ENCODE assay signal across 8 mouse cellular contexts in the genomic region with DNA sequence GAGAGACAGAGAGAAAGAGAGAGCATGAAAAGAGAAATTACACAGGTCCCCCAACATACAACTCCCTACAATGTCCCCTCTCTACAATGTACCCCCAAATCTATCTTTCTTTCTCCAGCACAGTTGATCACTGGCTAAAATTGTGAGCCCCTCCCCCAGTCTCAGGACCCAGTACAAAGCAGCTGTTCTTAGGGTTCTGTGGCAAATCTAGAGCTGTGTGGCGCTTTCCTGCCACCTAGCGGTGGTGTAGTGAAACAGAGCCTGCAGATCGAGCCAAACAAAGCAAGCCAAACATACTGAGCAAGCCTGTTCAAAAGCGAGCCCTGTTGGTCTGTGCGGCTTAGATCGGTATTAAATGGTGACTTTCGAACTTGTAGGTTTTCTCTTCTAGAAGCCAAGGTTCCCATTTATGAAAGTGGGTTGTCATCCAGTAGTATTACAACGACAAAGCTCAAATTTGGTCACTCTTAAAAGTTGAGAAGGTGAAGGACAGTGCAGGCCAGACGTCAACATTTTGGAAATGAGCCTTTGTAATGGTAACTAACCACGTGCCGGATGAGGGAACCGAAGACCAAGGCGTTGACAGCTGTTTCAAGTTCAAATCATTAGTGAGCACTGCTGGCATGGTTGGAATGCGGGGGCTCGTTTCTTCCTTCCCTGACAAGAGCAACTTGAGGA. TPM values are rescaled to one million over a fixed set of nuclear protein-coding genes. Genes with fewer than 3 reads are reported as not detected.
DNase-seq lines count a peak whose midpoint lies in the region; ATAC-seq and TF ChIP-seq lines count a peak whose summit lies in the region.

No protein-coding gene starts in this region.

- H3K36me3 ChIP-seq in C2C12 (ENCODE audit: control insufficient read depth, insufficient read depth): no peaks in the 10 kb centered on the region
- H3K36me3 ChIP-seq in embryonic facial prominence, embryonic 11.5 days (replicated peaks; ENCODE audit: control insufficient read depth, insufficient read depth, low read depth, low read length): no peaks in the 10 kb centered on the region
- no peaks in the 10 kb centered on the region for H3K36me3 ChIP-seq in kidney, embryonic 14.5 days (ENCODE audit: control insufficient read depth, insufficient read depth, low read length)
- no peaks in the 10 kb centered on the region for H3K36me3 ChIP-seq in limb, embryonic 13.5 days
- no peaks in the 10 kb centered on the region for H3K36me3 ChIP-seq in stomach, embryonic 14.5 days (ENCODE audit: control insufficient read depth, insufficient read depth, low read length)

- H3ac ChIP-seq in C2C12 (ENCODE audit: control insufficient read depth, insufficient read length, low read depth): no peak overlapping the region

- peaks cover under 1% of the 10 kb centered on the region for H3K27me3 ChIP-seq in C2C12 (ENCODE audit: control insufficient read depth, insufficient read depth, insufficient read length)
- no peaks in the 10 kb centered on the region for H3K27me3 ChIP-seq in embryonic facial prominence, embryonic 11.5 days (ENCODE audit: control insufficient read depth, insufficient read depth, low read length)
- no peaks in the 10 kb centered on the region for H3K27me3 ChIP-seq in kidney, embryonic 14.5 days (ENCODE audit: control insufficient read depth, insufficient read depth, low read length)
- no peaks in the 10 kb centered on the region for H3K27me3 ChIP-seq in limb, embryonic 13.5 days
- no peaks in the 10 kb centered on the region for H3K27me3 ChIP-seq in stomach, embryonic 14.5 days (ENCODE audit: control insufficient read depth, insufficient read depth, low read length)

- H3K4me2 ChIP-seq in embryonic facial prominence, embryonic 11.5 days (ENCODE audit: low read depth, low read length): no peak overlapping the region
- no peak overlapping the region for H3K4me2 ChIP-seq in kidney, embryonic 14.5 days (replicated peaks; ENCODE audit: low read depth, low read length)
- H3K4me2 ChIP-seq in limb, embryonic 13.5 days (replicated peaks): no peak overlapping the region
- H3K4me2 ChIP-seq in stomach, embryonic 14.5 days (replicated peaks; ENCODE audit: low read depth, low read length): no peak overlapping the region

- no peaks in the 10 kb centered on the region for H3K79me3 ChIP-seq in C2C12 (ENCODE audit: low read depth)

- H3K9me3 ChIP-seq in embryonic facial prominence, embryonic 11.5 days (replicated peaks; ENCODE audit: control insufficient read depth, low read length): no peaks in the 10 kb centered on the region
- peaks cover 9% of the 10 kb centered on the region for H3K9me3 ChIP-seq in kidney, embryonic 14.5 days (ENCODE audit: control insufficient read depth, low read length)
- H3K9me3 ChIP-seq in limb, embryonic 13.5 days: peaks cover 7% of the 10 kb centered on the region; the same call in 1 of the 2 replicates
- H3K9me3 ChIP-seq in stomach, embryonic 14.5 days (ENCODE audit: control insufficient read depth, low read depth, low read length): no peaks in the 10 kb centered on the region

- H3K9ac ChIP-seq in embryonic facial prominence, embryonic 11.5 days (replicated peaks; ENCODE audit: low read length): no peak overlapping the region
- no peak overlapping the region for H3K9ac ChIP-seq in kidney, embryonic 14.5 days (ENCODE audit: low read depth, low read length)
- H3K9ac ChIP-seq in limb, embryonic 13.5 days: no peak overlapping the region
- H3K9ac ChIP-seq in stomach, embryonic 14.5 days (replicated peaks; ENCODE audit: low read depth, low read length): no peak overlapping the region

- no peak overlapping the region for H3K27ac ChIP-seq in embryonic facial prominence, embryonic 11.5 days (replicated peaks; ENCODE audit: low read depth, low read length)
- H3K27ac ChIP-seq in kidney, embryonic 14.5 days (ENCODE audit: low read depth, low read length): no peak overlapping the region
- H3K27ac ChIP-seq in limb, embryonic 13.5 days: no peak overlapping the region
- no peak overlapping the region for H3K27ac ChIP-seq in stomach, embryonic 14.5 days (ENCODE audit: low read length)

- peak; percentile 68 for TF ChIP-seq CTCF in C2C12 (IDR thresholded peaks at IDR 0.05; ENCODE audit: control insufficient read depth, insufficient read depth, insufficient read length)

- peak; percentile 67 for ATAC-seq in embryonic facial prominence, embryonic 11.5 days (replicated peaks; ENCODE audit: insufficient number of reproducible peaks, low FRiP score, low TSS enrichment, low read depth)
- ATAC-seq in kidney, embryonic 14.5 days (ENCODE audit: low FRiP score, low TSS enrichment): peak; percentile 75; the same call in 1 of the 2 replicates
- peak; percentile 78 for ATAC-seq in limb, embryonic 13.5 days (ENCODE audit: low FRiP score, low read depth)
- peak; percentile 74; the same call in 1 of the 2 replicates for ATAC-seq in stomach, embryonic 14.5 days (ENCODE audit: insufficient number of reproducible peaks, insufficient read depth, low FRiP score, low read depth)

- WGBS in embryonic facial prominence, embryonic 11.5 days: 27% methylated on average over 15 of the region's 15 CpGs
- 31% methylated on average over 15 of the region's 15 CpGs for WGBS in kidney, embryonic 14.5 days
- 28% methylated on average over 15 of the region's 15 CpGs for WGBS in limb, embryonic 13.5 days
- 24% methylated on average over 15 of the region's 15 CpGs for WGBS in stomach, embryonic 14.5 days

- no peaks in the 10 kb centered on the region for H3K4me1 ChIP-seq in embryonic facial prominence, embryonic 11.5 days (ENCODE audit: control insufficient read depth, insufficient read depth, low read length)
- 0 out of 2 replicates have a peak, but pooled peaks cover 1% of the 10 kb centered on the region for H3K4me1 ChIP-seq in kidney, embryonic 14.5 days (ENCODE audit: control insufficient read depth, insufficient read depth, low read length)
- peaks cover 14% of the 10 kb centered on the region; the same call in 1 of the 2 replicates for H3K4me1 ChIP-seq in limb, embryonic 13.5 days
- H3K4me1 ChIP-seq in stomach, embryonic 14.5 days (ENCODE audit: control insufficient read depth, insufficient read depth, low read length): no peaks in the 10 kb centered on the region

- no peaks in the 10 kb centered on the region for H3K79me2 ChIP-seq in C2C12 (ENCODE audit: control insufficient read depth, insufficient read depth)

- no peak overlapping the region for H3K4me3 ChIP-seq in C2C12 (ENCODE audit: insufficient read depth, poor library complexity, severe bottlenecking)
- H3K4me3 ChIP-seq in embryonic facial prominence, embryonic 11.5 days (ENCODE audit: low read depth, low read length): no peak overlapping the region
- no peak overlapping the region for H3K4me3 ChIP-seq in kidney, embryonic 14.5 days (ENCODE audit: low read length)
- no peak overlapping the region for H3K4me3 ChIP-seq in limb, embryonic 13.5 days
- H3K4me3 ChIP-seq in stomach, embryonic 14.5 days (ENCODE audit: low read depth, low read length): no peak overlapping the region

- peak; percentile 84 for DNase-seq in adrenal gland, postnatal 14 days
- peak; percentile 89 for DNase-seq in embryonic facial prominence, embryonic 11.5 days (ENCODE audit: low spot score)
- DNase-seq in heart, adult 8-10 months (ENCODE audit: low spot score): peak; percentile 70
- DNase-seq in naive thymus-derived CD4-positive, alpha-beta T cell, adult 2 months (ENCODE audit: low read depth): peak; percentile 83

TF ChIP-seq in C2C12, 6 proteins besides CTCF, POLR2A, EP300 and RAD21:
- TF ChIP-seq MYOD1 (IDR thresholded peaks at IDR 0.05; ENCODE audit: control insufficient read depth, insufficient read length, low read depth): no peak
- no peak for TF ChIP-seq USF1 (IDR thresholded peaks at IDR 0.05; ENCODE audit: low read depth)
- no peak for TF ChIP-seq MYOG (IDR thresholded peaks at IDR 0.05; ENCODE audit: control insufficient read depth, extremely low read depth, insufficient read length)
TF ChIP-seq in C2C12: peak in this region for 0.

RNA-seq across cellular contexts. Expression of a gene that starts 44.8 kb away (rescaled TPM):
- polyA plus RNA-seq in C2C12 (2012; fragmentation: generic; extraction: Trizol): not detected
- 2.5 and 4.8 TPM in 2 replicates for total RNA-seq in adrenal gland, postnatal 14 days (2021)
- 8.0 and 8.2 TPM in 2 replicates for polyA plus RNA-seq in embryonic facial prominence, embryonic 11.5 days (2014; fragmentation: Nextera tagmentation; extraction: Ambion mirVana)
- 1 to 10 TPM; 1.9 to 2.5 (median 2.2) TPM for total RNA-seq in heart, adult 8-10 months (2022)
- 26.8 and 34.6 TPM in 2 replicates for polyA plus RNA-seq in kidney, embryonic 14.5 days (2014; fragmentation: Nextera tagmentation; extraction: Ambion mirVana)
- 27.0 and 28.4 TPM in 2 replicates for polyA plus RNA-seq in limb, embryonic 13.5 days (2015; fragmentation: Nextera tagmentation; extraction: Ambion mirVana)
- polyA plus RNA-seq in stomach, embryonic 14.5 days (2014; fragmentation: Nextera tagmentation; extraction: Ambion mirVana): 12.4 and 14.9 TPM in 2 replicates
